Mouse (Mus musculus) heart, postnatal 0 days (tissue): ENCODE results near the gene Napepld. TPM values are rescaled to one million over a fixed set of nuclear protein-coding genes. Genes with fewer than 3 reads are reported as not detected.
A peak's percentile ranks its signal among the peaks of the same experiment; 100 is the strongest.

Source experiments
- ATAC-seq: fragments of 200-750 bp; cut with Nextera tagmentation; 2 replicates; pipeline ENCODE4 v1.8.0; 2017; ENCODE audit warnings: low read depth, moderate number of reproducible peaks, moderate library complexity; ENCODE audit not compliant: insufficient read depth
- DNase-seq: peaks from one replicate; pipeline ENCODE4 v3.0.0-alpha.2; 2016; ENCODE audit warnings: low spot score
- H3K27ac ChIP-seq: fragments of 300-500 bp; sonication (generic); 2 replicates; pipeline ENCODE4 v1.5.1; 2014; ENCODE audit warnings: low read depth, mild to moderate bottlenecking
- H3K27me3 ChIP-seq: fragments of 300-500 bp; sonication (generic); 2 replicates; pipeline ENCODE4 v1.6.1; 2014; ENCODE audit warnings: low read length, mixed read lengths; ENCODE audit not compliant: control insufficient read depth, insufficient read depth
- H3K36me3 ChIP-seq: fragments of 300-500 bp; sonication (generic); replicated peaks from 2 replicates; pipeline ENCODE4 v1.6.1; 2014; ENCODE audit warnings: low read length, mixed read lengths; ENCODE audit not compliant: control insufficient read depth, insufficient read depth
- H3K4me1 ChIP-seq: fragments of 300-500 bp; sonication (generic); 2 replicates; pipeline ENCODE4 v1.6.1; 2014; ENCODE audit warnings: antibody characterized with exemption; ENCODE audit not compliant: control insufficient read depth, insufficient read depth
- H3K4me2 ChIP-seq: fragments of 300-500 bp; sonication (generic); 2 replicates; pipeline ENCODE4 v1.6.1; 2014; ENCODE audit warnings: low read depth, mild to moderate bottlenecking, low read length, moderate library complexity
- H3K4me3 ChIP-seq: fragments of 300-500 bp; sonication (generic); 2 replicates; pipeline ENCODE4 v1.5.1; 2014; ENCODE audit warnings: low read depth, low read length
- H3K9ac ChIP-seq: fragments of 300-500 bp; sonication (generic); replicated peaks from 2 replicates; pipeline ENCODE4 v1.6.1; 2014; ENCODE audit warnings: low read depth, low read length, mixed read lengths
- H3K9me3 ChIP-seq: fragments of 300-500 bp; sonication (generic); replicated peaks from 2 replicates; pipeline ENCODE4 v1.6.1; 2016; ENCODE audit warnings: low read length; ENCODE audit not compliant: control insufficient read depth
- CTCF ChIP-seq: IDR thresholded peaks from 2 replicates; pipeline ENCODE4 v1.5.1; 2016; ENCODE audit warnings: antibody characterized with exemption, control low read depth, low read depth
- EP300 ChIP-seq: IDR thresholded peaks from 2 replicates; pipeline ENCODE4 v1.6.1; 2016; ENCODE audit warnings: antibody characterized with exemption, low read depth
- WGBS: fragments of 180-500 bp; shearing (Covaris S2); extraction: QIAGEN DNeasy Blood & Tissue Kit; methylation state at CpG from one replicate; pipeline ENCODE4 v1.1.7; 2014; 5-methylcytosine and 5-hydroxymethylcytosine counted together
- polyA plus RNA-seq: library from polyadenylated mRNA; unstranded; fragments of >200 nt; fragmentation: Nextera tagmentation; extraction: Ambion mirVana; gene quantifications from 2 replicates; pipeline ENCODE4 v1.2.1, GENCODE M21; 2015
- total RNA-seq: library from RNA; depleted of rRNA; stranded (reverse); fragments of >200 nt; gene quantifications from 2 replicates; pipeline ENCODE4 v1.2.3, GENCODE M21; 2014; ENCODE audit warnings: low replicate concordance

Napepld gene
- total and polyA plus RNA-seq, 2 experiments from 2014 or later, result 3.1 to 11.3 TPM

- Histone ChIP-seq H3K4me2 (no peak overlapping the region), H3K4me3 (no peak overlapping the region), H3K27me3 (no peaks in the 10 kb centered on the region), H3K36me3 (peaks cover 33% of the 10 kb centered on the region), H3K9ac (no peak overlapping the region), H3K27ac (no peak overlapping the region), H3K4me1 (no peaks in the 10 kb centered on the region), H3K9me3 (no peaks in the 10 kb centered on the region)
- TF ChIP-seq CTCF (no peak), EP300 (no peak)
- DNase-seq (no peak), ATAC-seq (no peak)
- 92% methylated on average over 11 of the region's 11 CpGs for WGBS
These were observed 38.1 kb downstream of the Napepld start for GRCm38 (mm10) chr5:21663081-21663480.

GRCm38 (mm10) chr5:21660850-21661249 lies 40.3 kb downstream of the Napepld start:
- Histone ChIP-seq H3K9ac (no peak overlapping the region), H3K36me3 (peaks cover 43% of the 10 kb centered on the region), H3K27ac (no peak overlapping the region), H3K4me2 (no peak overlapping the region), H3K27me3 (no peaks in the 10 kb centered on the region), H3K4me3 (no peak overlapping the region), H3K4me1 (no peaks in the 10 kb centered on the region), H3K9me3 (no peaks in the 10 kb centered on the region)
- DNase-seq, result no peak
- 89% methylated on average over 6 of the region's 6 CpGs for WGBS
- ATAC-seq, result no peak
- TF ChIP-seq CTCF, result no peak
- no peak for TF ChIP-seq EP300

GRCm38 (mm10) chr5:21658623-21659395 lies 42.4 kb downstream of the Napepld start:
- DNase-seq (peak; percentile 80), ATAC-seq (peak; percentile 79)
- H3K27ac ChIP-seq, result no peak overlapping the region
- TF ChIP-seq CTCF (peak; percentile 90), EP300 (no peak)
- H3K4me2 ChIP-seq, result no peak overlapping the region
- H3K4me1 ChIP-seq, result no peaks in the 10 kb centered on the region
- no peak overlapping the region for H3K9ac ChIP-seq
- H3K4me3 ChIP-seq, result no peak overlapping the region
- no peaks in the 10 kb centered on the region for H3K27me3 ChIP-seq
- peaks cover 46% of the 10 kb centered on the region for H3K36me3 ChIP-seq
- WGBS, result 44% methylated on average over 11 of the region's 11 CpGs
- no peaks in the 10 kb centered on the region for H3K9me3 ChIP-seq

GRCm38 (mm10) chr5:21658038-21658437 lies 43.2 kb downstream of the Napepld start:
- no peak overlapping the region for H3K4me3 ChIP-seq
- no peak for ATAC-seq
- H3K4me1 ChIP-seq, result no peaks in the 10 kb centered on the region
- WGBS, result 93% methylated on average over 6 of the region's 6 CpGs
- no peak overlapping the region for H3K4me2 ChIP-seq
- H3K27me3 ChIP-seq, result no peaks in the 10 kb centered on the region
- H3K36me3 ChIP-seq, result peaks cover 46% of the 10 kb centered on the region
- H3K9me3 ChIP-seq, result no peaks in the 10 kb centered on the region
- no peak for TF ChIP-seq EP300
- TF ChIP-seq CTCF, result no peak
- no peak overlapping the region for H3K27ac ChIP-seq
- H3K9ac ChIP-seq, result no peak overlapping the region
- no peak for DNase-seq

- Histone ChIP-seq H3K36me3 (peaks cover 54% of the 10 kb centered on the region), H3K9me3 (no peaks in the 10 kb centered on the region), H3K27ac (no peak overlapping the region), H3K27me3 (no peaks in the 10 kb centered on the region), H3K9ac (no peak overlapping the region), H3K4me3 (no peak overlapping the region), H3K4me2 (no peak overlapping the region), H3K4me1 (no peaks in the 10 kb centered on the region)
- ATAC-seq (no peak), DNase-seq (no peak)
- no peak for TF ChIP-seq EP300
- TF ChIP-seq CTCF, result no peak
- 86% methylated on average over 9 of the region's 9 CpGs for WGBS
These were observed 44.3 kb downstream of the Napepld start for GRCm38 (mm10) chr5:21656912-21657311.
